Mouse (Mus musculus): ENCODE results near the gene Carmil3.

DNA sequence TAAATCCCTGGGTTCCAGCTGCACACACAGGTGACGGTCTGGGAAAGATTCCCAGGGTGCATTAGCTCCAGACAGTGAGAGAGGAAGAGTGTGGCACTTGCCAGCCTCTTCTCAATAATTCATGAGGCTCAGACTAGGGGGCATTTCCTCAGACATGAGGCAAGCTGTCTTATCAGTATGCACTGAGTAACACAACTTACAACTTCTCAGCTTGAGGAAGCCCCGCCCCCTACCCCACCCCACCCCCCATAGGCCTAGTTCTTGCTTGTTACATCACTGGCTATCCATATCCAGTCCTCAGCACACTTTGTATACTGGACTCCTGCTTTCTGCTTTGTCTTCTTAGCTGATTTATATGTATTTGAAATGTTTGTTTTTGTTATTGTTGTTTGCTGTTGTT lies 14.8 kb upstream of the Carmil3 start:
- no peak for TF ChIP-seq HCFC1 (IDR thresholded peaks at IDR 0.05; ENCODE audit: borderline replicate concordance, insufficient read depth, low read length)
- TF ChIP-seq MAFK (IDR thresholded peaks at IDR 0.05; ENCODE audit: insufficient read depth, low read depth, low read length), result no peak

All from ES-E14 (cell line).